Mouse (Mus musculus): ENCODE data around the gene Cwc25. TPM values are rescaled to one million over a fixed set of nuclear protein-coding genes. Genes with fewer than 3 reads are reported as not detected.

Cwc25 gene
- polyA plus RNA-seq (2015; fragmentation: Nextera tagmentation; extraction: Ambion mirVana): 7.7 and 9.0 TPM in 2 replicates

DNA sequence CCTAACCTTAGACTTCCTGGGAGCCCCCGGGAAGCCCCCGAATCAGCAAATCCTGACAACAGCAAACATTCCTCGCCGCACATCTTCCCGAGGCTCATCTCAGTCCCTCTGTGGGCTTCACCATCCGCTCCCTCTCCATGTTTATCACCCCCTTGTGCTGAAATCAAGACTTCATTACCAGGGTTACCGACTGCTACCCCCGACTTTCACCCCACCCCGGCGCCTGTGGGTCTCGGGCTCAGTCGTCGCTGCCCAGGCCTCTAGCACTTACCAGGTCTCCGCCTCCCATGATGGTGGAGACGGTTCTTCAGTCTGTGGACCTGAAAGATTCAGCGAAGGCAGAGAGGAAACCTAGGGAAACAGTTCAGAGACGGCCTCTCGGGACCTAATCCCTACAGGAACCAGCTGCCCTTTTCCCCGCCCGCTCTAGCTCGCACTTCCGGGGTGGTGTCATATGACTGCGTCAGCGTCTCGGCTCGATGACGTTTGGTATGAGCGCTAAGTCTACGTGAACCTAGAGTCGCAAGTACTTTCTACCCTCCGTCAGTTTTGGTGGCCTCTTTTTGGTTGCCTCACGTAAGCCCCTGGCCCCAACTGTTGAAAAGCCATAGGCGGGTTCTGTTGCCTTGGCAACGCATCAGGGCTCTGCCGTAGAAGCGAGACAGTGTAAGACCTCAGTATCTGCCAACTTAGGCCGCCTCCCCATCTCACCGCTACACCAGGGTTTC, at the start of gene Cwc25:
TSS of gene Cwc25 (minus strand) at position 403 of the 728 bp plus-strand sequence.

DNA sequence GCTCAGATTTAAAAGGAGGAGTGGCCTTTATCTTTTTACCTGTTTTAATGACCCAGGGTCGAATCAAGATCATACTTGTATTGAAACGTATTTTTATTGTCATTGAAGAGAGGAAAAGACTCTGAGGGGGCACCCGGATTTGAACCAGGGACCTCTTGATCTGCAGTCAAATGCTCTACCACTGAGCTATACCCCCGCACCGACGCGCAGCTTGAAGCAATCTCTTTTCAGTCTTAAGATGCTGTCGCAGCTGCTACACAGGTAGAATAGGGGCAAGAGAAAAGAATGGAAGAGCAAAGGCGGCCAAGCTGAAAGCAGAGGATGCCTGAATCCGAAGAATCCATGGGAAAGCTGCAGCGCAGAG, 32.4 kb upstream of the Cwc25 start, which contains the start of gene Lasp1:
TSS of gene Lasp1 (plus strand) at position 219 of the 364 bp plus-strand sequence.

GRCm38 (mm10) chr11:97781832-97782563, 15.6 kb upstream of the Cwc25 start, which contains the start of gene Rpl23:
Gene Rpl23, minus strand, starts transcription at chr11:97782437.

DNA sequence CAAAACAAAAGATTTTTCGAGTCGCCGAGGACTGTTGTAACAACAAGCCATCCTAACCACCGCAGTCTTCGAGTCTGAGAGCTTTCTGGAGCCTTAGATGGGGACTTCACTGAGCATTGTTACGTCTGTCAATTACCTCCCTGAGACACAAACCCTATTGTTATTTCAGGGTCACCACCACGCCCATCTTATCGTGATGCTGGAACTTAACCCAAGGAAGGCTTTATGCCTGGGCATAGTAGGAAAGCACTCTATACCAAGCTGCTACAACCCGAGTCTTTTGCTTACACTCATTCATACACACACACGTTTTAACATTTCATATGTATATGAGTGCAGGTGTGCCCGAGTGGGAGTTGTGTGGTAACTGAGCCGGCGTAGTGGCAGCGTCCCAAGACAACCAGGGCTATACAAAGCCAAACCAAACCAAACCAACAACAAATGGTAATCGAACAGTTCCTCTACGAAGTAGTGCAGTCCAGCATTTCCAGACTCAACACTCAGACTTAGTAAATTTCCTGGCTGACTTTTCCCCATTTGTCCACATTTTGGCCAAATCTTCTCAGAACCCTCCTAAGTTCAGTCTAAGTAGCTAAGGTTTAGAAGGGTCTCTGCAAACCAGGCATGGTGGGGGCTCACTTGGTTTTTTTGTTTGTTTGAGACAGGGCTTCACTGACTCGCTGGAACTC, 9.6 kb upstream of the Cwc25 start, which contains the start of gene 1700001P01Rik:
TSS of gene 1700001P01Rik (minus strand) at position 111 of the 689 bp plus-strand sequence.

DNA sequence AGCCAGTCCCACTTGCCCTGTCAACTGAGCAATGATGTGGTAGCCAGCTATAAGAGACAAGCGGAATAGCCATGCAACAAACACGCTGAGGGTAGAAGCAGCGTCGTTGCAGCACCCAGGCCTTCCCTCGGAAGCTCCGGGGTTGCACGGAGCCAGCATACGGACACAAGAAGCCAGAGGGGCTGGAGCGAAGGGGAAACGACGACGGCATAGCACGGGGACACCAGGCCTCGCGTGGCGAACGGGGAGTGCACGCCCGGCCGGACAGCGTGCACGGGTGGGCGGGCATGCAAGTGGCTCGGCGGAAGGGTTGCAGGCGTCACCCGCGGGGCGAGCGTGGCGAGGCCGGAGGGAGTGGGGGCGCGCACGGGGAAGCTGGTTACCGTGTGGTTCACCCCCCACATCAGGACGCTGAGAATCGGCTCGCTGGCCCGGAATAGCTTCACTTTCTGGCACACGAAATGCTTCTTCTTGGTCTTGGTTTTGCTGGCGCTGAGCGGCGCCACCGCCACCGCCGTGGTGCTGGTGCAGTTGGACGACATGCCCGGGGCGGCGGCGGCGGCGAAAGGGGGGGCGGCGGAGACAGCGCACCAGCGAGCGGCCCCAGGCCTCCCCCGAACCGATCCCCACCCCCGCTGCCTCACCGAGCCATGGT, 22.2 kb downstream of the Cwc25 start, which contains the start of gene Pip4k2b:
TSS of gene Pip4k2b (minus strand) at position 642 of the 655 bp plus-strand sequence.

GRCm38 (mm10) chr11:97703039-97703826, 63.1 kb downstream of the Cwc25 start, which contains the start of gene Psmb3:
Gene Psmb3, plus strand, starts transcription at chr11:97703399.

DNA sequence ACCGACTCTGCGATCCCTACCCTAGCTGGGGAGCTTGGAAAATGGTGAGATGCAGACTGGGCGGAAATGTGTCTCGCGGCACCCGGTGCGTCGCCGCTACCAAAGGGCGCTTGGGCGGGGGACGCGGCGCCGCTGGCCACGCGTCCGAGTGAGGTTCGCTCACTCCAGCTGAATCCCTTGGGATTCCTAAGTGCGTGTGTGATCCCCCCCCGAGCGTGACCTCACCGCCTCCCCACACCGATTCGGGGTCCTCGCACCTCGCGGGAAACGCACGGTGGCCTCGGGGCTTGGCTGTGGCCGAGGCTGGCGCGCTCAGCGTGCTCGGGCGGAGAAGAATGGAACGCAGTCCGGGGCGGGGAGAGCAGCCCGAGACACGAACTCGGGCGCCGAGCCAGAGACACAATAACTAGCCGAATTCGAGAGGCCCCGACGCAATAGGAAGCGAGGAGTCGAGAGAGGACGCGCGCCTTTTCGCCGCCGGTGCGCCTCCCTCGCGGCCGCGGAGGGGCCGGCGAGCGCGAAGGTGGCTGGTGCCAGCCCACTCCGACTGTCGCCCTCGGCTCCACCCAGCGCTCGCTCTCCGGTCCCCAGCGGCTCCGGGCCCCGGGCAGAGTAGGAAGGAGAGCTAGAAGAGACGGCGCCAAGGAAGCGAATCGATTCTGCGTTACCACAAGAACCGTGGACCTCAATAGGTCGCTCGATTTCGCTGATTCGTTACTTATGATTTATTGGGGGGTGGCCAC, 66.2 kb downstream of the Cwc25 start, which contains the start of gene Pcgf2:
TSS of gene Pcgf2 (minus strand) at position 495 of the 743 bp plus-strand sequence.

Small RNAs within 50 kb of the gene (microRNA-seq; reads per million reads assigned to microRNA genes)
- gene Mir8102: 0 reads per million in 2 experiments

Other genes with a start within 250 kb of the Cwc25 start
- 0.06 and 0.13 TPM in 2 replicates for gene Srcin1, start 190.4 kb downstream of the Cwc25 start, polyA plus RNA-seq (2015; fragmentation: Nextera tagmentation; extraction: Ambion mirVana)
- 0.14 and 0.23 TPM in 2 replicates for gene Epop, start 136.9 kb downstream of the Cwc25 start, polyA plus RNA-seq (2015; fragmentation: Nextera tagmentation; extraction: Ambion mirVana)
- gene Mllt6, start 103.1 kb downstream of the Cwc25 start, polyA plus RNA-seq (2015; fragmentation: Nextera tagmentation; extraction: Ambion mirVana): 0.96 and 1.00 TPM in 2 replicates
- gene Cisd3, start 80.7 kb downstream of the Cwc25 start, polyA plus RNA-seq (2015; fragmentation: Nextera tagmentation; extraction: Ambion mirVana): 94.2 and 95.9 TPM in 2 replicates
- gene Pcgf2, start 66.1 kb downstream of the Cwc25 start, polyA plus RNA-seq (2015; fragmentation: Nextera tagmentation; extraction: Ambion mirVana): 3.5 and 4.0 TPM in 2 replicates
- gene Psmb3, start 63.2 kb downstream of the Cwc25 start, polyA plus RNA-seq (2015; fragmentation: Nextera tagmentation; extraction: Ambion mirVana): 443 and 489 TPM in 2 replicates
- gene Pip4k2b, start 21.9 kb downstream of the Cwc25 start, polyA plus RNA-seq (2015; fragmentation: Nextera tagmentation; extraction: Ambion mirVana): 1.9 TPM in 2 replicates
- not detected in 2 replicates for gene 1700001P01Rik, start 9.4 kb upstream of the Cwc25 start, polyA plus RNA-seq (2015; fragmentation: Nextera tagmentation; extraction: Ambion mirVana)
- 394 and 459 TPM in 2 replicates for gene Rpl23, start 15.9 kb upstream of the Cwc25 start, polyA plus RNA-seq (2015; fragmentation: Nextera tagmentation; extraction: Ambion mirVana)
- 32.7 and 42.2 TPM in 2 replicates for gene Lasp1, start 32.4 kb upstream of the Cwc25 start, polyA plus RNA-seq (2015; fragmentation: Nextera tagmentation; extraction: Ambion mirVana)
- gene B230217C12Rik, start 74.2 kb upstream of the Cwc25 start, polyA plus RNA-seq (2015; fragmentation: Nextera tagmentation; extraction: Ambion mirVana): 1.3 and 1.4 TPM in 2 replicates
- 0.13 and 0.22 TPM in 2 replicates for gene Fbxo47, start 117.6 kb upstream of the Cwc25 start, polyA plus RNA-seq (2015; fragmentation: Nextera tagmentation; extraction: Ambion mirVana)
- gene Plxdc1, start 219.9 kb upstream of the Cwc25 start, polyA plus RNA-seq (2015; fragmentation: Nextera tagmentation; extraction: Ambion mirVana): 2.7 TPM in 2 replicates
- gene Arl5c, start 229.6 kb upstream of the Cwc25 start, polyA plus RNA-seq (2015; fragmentation: Nextera tagmentation; extraction: Ambion mirVana): 3.6 and 3.8 TPM in 2 replicates

All from skeletal muscle tissue, postnatal 0 days (tissue).